Mouse (Mus musculus) CH12.LX (cell line): ENCODE measurements around the gene Gm11938. TPM values are rescaled to one million over a fixed set of nuclear protein-coding genes. Genes with fewer than 3 reads are reported as not detected.

Source experiments
- DNase-seq: peaks from one replicate; pipeline ENCODE4 v3.0.0-alpha.2; 2013; ENCODE audit errors: extremely low read depth
- H3K27ac ChIP-seq: 2 replicates; pipeline ENCODE4 v1.5.1; 2012; ENCODE audit warnings: low read depth, mild to moderate bottlenecking, control low read depth, moderate library complexity; ENCODE audit not compliant: insufficient read depth
- H3K27me3 ChIP-seq: replicated peaks from 2 replicates; pipeline ENCODE3; 2012; ENCODE audit warnings: inconsistent platforms
- H3K36me3 ChIP-seq, 2 experiments: replicated peaks in 1 of 2; 2 replicates each; pipeline versions ENCODE3 to v1.6.1; 2012; ENCODE audit warnings: inconsistent platforms in 1 of 2, low read length in 1 of 2, mild to moderate bottlenecking in 1 of 2, mixed read lengths in 1 of 2, moderate library complexity in 1 of 2; ENCODE audit not compliant: control insufficient read depth in 1 of 2, insufficient read depth in 1 of 2
- H3K4me1 ChIP-seq, 2 experiments: 2 replicates each; pipeline ENCODE4 v1.6.1; 2012; ENCODE audit warnings: inconsistent platforms in 1 of 2, moderate library complexity in 1 of 2; ENCODE audit not compliant: insufficient read depth in 2 of 2, control insufficient read depth in 1 of 2
- H3K4me2 ChIP-seq: 2 replicates; pipeline ENCODE4 v1.6.1; 2012; ENCODE audit warnings: low read depth, mild to moderate bottlenecking, control low read depth; ENCODE audit not compliant: poor library complexity, insufficient read depth, severe bottlenecking
- H3K4me3 ChIP-seq, 3 experiments: fragments of 150-350 bp in 1 of 3; sonication (generic) in 1 of 3; replicated peaks in 1 of 3; 2 replicates each; pipeline versions ENCODE3 to v1.5.1; 2011 to 2012; ENCODE audit warnings: low read depth in 2 of 3, low read length in 2 of 3, mild to moderate bottlenecking in 2 of 3, moderate library complexity in 2 of 3, control low read depth in 1 of 3, improper control_type of control experiment in 1 of 3, inconsistent platforms in 1 of 3, mixed read lengths in 1 of 3; ENCODE audit not compliant: poor library complexity in 1 of 3
- H3K79me2 ChIP-seq: replicated peaks from 2 replicates; pipeline ENCODE4 v1.6.1; 2012; ENCODE audit warnings: mild to moderate bottlenecking, moderate library complexity; ENCODE audit not compliant: control insufficient read depth, poor library complexity, insufficient read depth, severe bottlenecking; ENCODE audit errors: extremely low read depth
- H3K9ac ChIP-seq: 2 replicates; pipeline ENCODE4 v1.6.1; 2012; ENCODE audit warnings: low read depth, mild to moderate bottlenecking, control low read depth, moderate library complexity; ENCODE audit not compliant: insufficient read depth
- H3K9me3 ChIP-seq: replicated peaks from 2 replicates; pipeline ENCODE3; 2012; ENCODE audit warnings: low read length, inconsistent platforms, mixed read lengths
- BHLHE40 ChIP-seq: IDR thresholded peaks from 2 replicates; pipeline ENCODE4 v1.6.1; 2011; ENCODE audit warnings: mild to moderate bottlenecking, low read depth, low read length, improper control_type of control experiment
- CHD1 ChIP-seq: IDR thresholded peaks from 2 replicates; pipeline ENCODE4 v1.6.1; 2012; ENCODE audit warnings: low read depth, low read length, improper control_type of control experiment, inconsistent platforms
- CHD2 ChIP-seq: IDR thresholded peaks from 2 replicates; pipeline ENCODE4 v1.6.1; 2011; ENCODE audit warnings: low read length, improper control_type of control experiment
- ETS1 ChIP-seq: conservative IDR thresholded peaks from 2 replicates; pipeline ENCODE4 v1.6.1; 2012; ENCODE audit warnings: low read depth, mild to moderate bottlenecking, inconsistent platforms, low read length, improper control_type of control experiment, moderate library complexity
- HCFC1 ChIP-seq: IDR thresholded peaks from 2 replicates; pipeline ENCODE4 v1.6.1; 2012; ENCODE audit warnings: low read depth, mild to moderate bottlenecking, inconsistent platforms, low read length, improper control_type of control experiment
- JUND ChIP-seq: conservative IDR thresholded peaks from 2 replicates; pipeline ENCODE4 v1.6.1; 2011; ENCODE audit warnings: low read depth, low read length, improper control_type of control experiment
- MAX ChIP-seq: IDR thresholded peaks from 2 replicates; pipeline ENCODE4 v1.6.1; 2011; ENCODE audit warnings: low read length, improper control_type of control experiment
- MAZ ChIP-seq: IDR thresholded peaks from 2 replicates; pipeline ENCODE4 v1.6.1; 2012; ENCODE audit warnings: low read depth, mild to moderate bottlenecking, inconsistent platforms, low read length, improper control_type of control experiment, moderate library complexity
- MEF2A ChIP-seq: IDR thresholded peaks from 2 replicates; pipeline ENCODE4 v1.6.1; 2014; ENCODE audit warnings: low read depth, mild to moderate bottlenecking, inconsistent platforms, low read length, improper control_type of control experiment, borderline replicate concordance
- PAX5 ChIP-seq: IDR thresholded peaks from 2 replicates; pipeline ENCODE4 v1.6.1; 2012; ENCODE audit warnings: low read length, inconsistent platforms, mixed read lengths
- POLR2AphosphoS2 ChIP-seq: IDR thresholded peaks from 2 replicates; pipeline ENCODE4 v1.6.1; 2011; ENCODE audit warnings: low read depth, low read length, improper control_type of control experiment
- SIN3A ChIP-seq: IDR thresholded peaks from 2 replicates; pipeline ENCODE4 v1.6.1; 2012; ENCODE audit warnings: low read length, improper control_type of control experiment, inconsistent platforms
- TCF12 ChIP-seq: IDR thresholded peaks from 2 replicates; pipeline ENCODE4 v1.6.1; 2014; ENCODE audit warnings: low read depth, mild to moderate bottlenecking, inconsistent platforms, low read length, improper control_type of control experiment
- ZC3H11A ChIP-seq: IDR thresholded peaks from 2 replicates; pipeline ENCODE4 v1.6.1; 2012; ENCODE audit warnings: low read depth, mild to moderate bottlenecking, inconsistent platforms, low read length, improper control_type of control experiment
- ZNF384 ChIP-seq: IDR thresholded peaks from 2 replicates; pipeline ENCODE4 v1.6.1; 2012; ENCODE audit warnings: low read depth, low read length, improper control_type of control experiment, inconsistent platforms
- dilution Hi-C: fragments of 300-500 bp; cut with MboI; formaldehyde crosslinking; loops from 2 replicates; pipeline ENCODE4 v1.14.3; 2020; ENCODE audit warnings: low sequenced_read_pairs; ENCODE audit not compliant: extremely low pct_unique_long_range_greater_than_20kb, extremely low pct_ligation_motif_present
- in situ Hi-C: fragments of 300-500 bp; cut with MboI; formaldehyde crosslinking; loops from 3 replicates; pipeline ENCODE4 v1.14.3; 2019; ENCODE audit warnings: low sequenced_read_pairs, low pct_ligation_motif_present, low pct_unique_long_range_greater_than_20kb, mixed read lengths
- polyA plus RNA-seq: library from polyadenylated mRNA; unstranded; fragments of >175 nt; gene quantifications from 2 replicates; pipeline ENCODE4 v1.2.1, GENCODE M21; 2012; ENCODE audit warnings: low read depth; ENCODE audit not compliant: insufficient read length
- total RNA-seq, 2 experiments: library from RNA; depleted of rRNA; stranded (reverse); fragments of 300-350 nt in 1 of 2; fragments of >200 nt in 1 of 2; gene quantifications; 2 replicates each; pipeline ENCODE4 v1.2.3; 2012 to 2014

The Gm11938 gene
- total and polyA plus RNA-seq, 3 experiments, result not detected

- in situ Hi-C loops, result no loop called here
- TF ChIP-seq ZNF384, result no peak
- no peak for TF ChIP-seq PAX5
- TF ChIP-seq, all 38 proteins: peak for 0
These were observed 37.8 kb upstream of the Gm11938 start for GRCm38 (mm10) chr11:99640926-99641325.

DNA sequence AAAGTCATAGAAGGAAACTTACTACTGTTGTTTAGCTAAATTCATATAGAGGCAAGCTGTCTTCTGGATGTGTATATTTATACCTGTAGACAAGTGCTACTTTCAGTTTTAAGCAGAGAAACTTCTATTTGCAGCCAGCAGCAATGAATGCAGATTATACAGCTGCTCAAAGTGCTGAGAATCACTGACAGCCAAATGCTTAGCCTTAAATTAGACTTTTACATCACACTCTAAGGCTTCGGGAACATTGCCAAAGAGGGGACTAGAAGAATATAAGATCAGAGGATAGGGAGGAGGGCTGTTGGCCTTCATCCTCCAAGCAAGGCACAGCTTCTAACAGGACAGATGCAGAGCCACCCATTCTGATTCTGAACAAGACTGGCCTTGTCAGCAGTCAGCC lies 34.0 kb upstream of the Gm11938 start:
- Histone ChIP-seq H3K9ac (no peak overlapping the region), H3K36me3 (no peaks in the 10 kb centered on the region), H3K4me2 (no peak overlapping the region), H3K27me3 (peaks cover 78% of the 10 kb centered on the region), H3K27ac (no peak overlapping the region), H3K79me2 (no peaks in the 10 kb centered on the region), H3K9me3 (no peaks in the 10 kb centered on the region), H3K4me3 (no peak overlapping the region), H3K4me1 (no peaks in the 10 kb centered on the region)
- dilution Hi-C loops, result no loop called here
- DNase-seq, result no peak
- TF ChIP-seq HCFC1, result no peak
- TF ChIP-seq POLR2AphosphoS2, result no peak
- TF ChIP-seq SIN3A, result no peak
- TF ChIP-seq CHD1, result no peak
- no peak for TF ChIP-seq ZC3H11A
- TF ChIP-seq MAX, result no peak
- no peak for TF ChIP-seq MAZ
- no peak for TF ChIP-seq CHD2
- TF ChIP-seq ETS1, result no peak
- TF ChIP-seq JUND, result no peak
- in situ Hi-C loops, result no loop called here

More at GRCm38 (mm10) chr11:99640926-99641325, 37.8 kb upstream of the Gm11938 start:
- Histone ChIP-seq H3K4me1 (peaks cover 0 to 5% of the 10 kb centered on the region in 2 experiments; a peak in 1 of 4 replicates), H3K4me3 (no peak overlapping the region), H3K79me2 (no peaks in the 10 kb centered on the region), H3K27ac (no peak overlapping the region), H3K27me3 (peaks cover 72% of the 10 kb centered on the region), H3K9ac (no peak overlapping the region), H3K4me2 (no peak overlapping the region), H3K36me3 (no peaks in the 10 kb centered on the region), H3K9me3 (no peaks in the 10 kb centered on the region)
- dilution Hi-C loops, result no loop called here
- DNase-seq, result no peak

DNA sequence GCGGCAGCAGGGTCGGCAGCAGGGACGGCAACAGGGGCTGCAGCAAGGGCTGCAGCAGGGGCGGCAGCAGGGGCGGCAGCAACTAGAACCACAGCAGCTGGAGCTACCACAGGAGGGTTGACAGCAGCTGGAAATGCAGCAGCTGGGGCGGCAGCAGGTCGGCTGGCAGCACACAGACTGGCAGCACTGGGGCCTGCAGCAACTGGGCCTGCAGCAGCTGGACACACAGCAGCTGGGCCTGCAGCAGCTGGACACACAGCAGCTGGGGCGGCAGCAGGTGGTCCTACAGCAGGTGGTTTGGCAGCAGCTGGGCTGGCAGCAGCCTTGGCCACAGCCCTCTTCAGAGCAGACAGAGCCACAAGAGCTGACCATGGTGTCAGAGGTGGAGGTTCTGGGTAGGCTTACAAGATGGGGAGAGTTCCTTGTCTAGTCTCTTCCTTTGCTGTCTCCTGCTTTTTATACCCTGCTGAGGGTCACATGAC lies 31.6 kb upstream of the Gm11938 start, which contains the start of gene Krtap4-2:
Gene Krtap4-2 (minus strand): TSS at position 432 of the 482 bp plus-strand sequence.
- no peaks in the 10 kb centered on the region for H3K36me3 ChIP-seq
- DNase-seq, result no peak
- no peak within 1 kb of the TSS for H3K4me3 ChIP-seq
- no peaks in the 10 kb centered on the region for H3K9me3 ChIP-seq
- no peak for TF ChIP-seq BHLHE40
- TF ChIP-seq MEF2A, result no peak
- TF ChIP-seq SIN3A, result no peak
- no peak for TF ChIP-seq CHD1
- TF ChIP-seq TCF12, result no peak
- in situ Hi-C loops (no loop called here), dilution Hi-C loops (no loop called here)
- H3K4me1 ChIP-seq, result no peaks in the 10 kb centered on the region
- no peaks in the 10 kb centered on the region for H3K79me2 ChIP-seq
- H3K27ac ChIP-seq, result no peak within 1 kb of the TSS
- H3K9ac ChIP-seq, result no peak within 1 kb of the TSS
- H3K4me2 ChIP-seq, result no peak within 1 kb of the TSS
- peaks cover 86% of the 10 kb centered on the region for H3K27me3 ChIP-seq
